Mouse (Mus musculus) heart, postnatal 0 days (tissue): ENCODE data around the gene Akap2.

Source experiments
- CTCF ChIP-seq: IDR thresholded peaks from 2 replicates; pipeline ENCODE4 v1.5.1; 2016; ENCODE audit warnings: antibody characterized with exemption, control low read depth, low read depth
- EP300 ChIP-seq: IDR thresholded peaks from 2 replicates; pipeline ENCODE4 v1.6.1; 2016; ENCODE audit warnings: antibody characterized with exemption, low read depth

GRCm38 (mm10) chr4:57832318-57832717, 114.9 kb downstream of the Akap2 start:
- no peak for TF ChIP-seq CTCF
- TF ChIP-seq EP300: no peak
